Mouse (Mus musculus) limb, embryonic 11.5 days (tissue): Measurements from ENCODE around the gene Pgpep1. TPM values are rescaled to one million over a fixed set of nuclear protein-coding genes. Genes with fewer than 3 reads are reported as not detected.

Experiments used
- ATAC-seq: fragments of 200-750 bp; cut with Nextera tagmentation; 2 replicates; pipeline ENCODE4 v1.8.0; 2017; ENCODE audit warnings: low read depth; ENCODE audit not compliant: insufficient number of reproducible peaks, low FRiP score, low TSS enrichment
- DNase-seq: peaks from one replicate; pipeline ENCODE4 v3.0.0-alpha.2; 2015; ENCODE audit warnings: low spot score
- H3K27ac ChIP-seq: fragments of 300-500 bp; sonication (generic); replicated peaks from 2 replicates; pipeline ENCODE4 v1.5.1; 2014; ENCODE audit warnings: low read depth, mild to moderate bottlenecking, low read length
- H3K27me3 ChIP-seq: fragments of 300-500 bp; sonication (generic); 2 replicates; pipeline ENCODE4 v1.6.1; 2014; ENCODE audit warnings: mild to moderate bottlenecking, low read length, mixed read lengths; ENCODE audit not compliant: control insufficient read depth, insufficient read depth
- H3K36me3 ChIP-seq: fragments of 300-500 bp; sonication (generic); 2 replicates; pipeline ENCODE4 v1.6.1; 2014; ENCODE audit warnings: mild to moderate bottlenecking, low read length, moderate library complexity, mixed read lengths; ENCODE audit not compliant: control insufficient read depth, insufficient read depth
- H3K4me1 ChIP-seq: fragments of 300-500 bp; sonication (generic); 2 replicates; pipeline ENCODE4 v1.6.1; 2014; ENCODE audit warnings: low read length, mixed read lengths; ENCODE audit not compliant: control insufficient read depth, insufficient read depth
- H3K4me2 ChIP-seq: fragments of 300-500 bp; sonication (generic); 2 replicates; pipeline ENCODE4 v1.6.1; 2014; ENCODE audit warnings: low read depth, mild to moderate bottlenecking, moderate library complexity; ENCODE audit not compliant: severe bottlenecking
- H3K4me3 ChIP-seq: fragments of 300-500 bp; sonication (generic); 2 replicates; pipeline ENCODE4 v1.5.1; 2014; ENCODE audit warnings: low read depth, low read length
- H3K9ac ChIP-seq: fragments of 300-500 bp; sonication (generic); 2 replicates; pipeline ENCODE4 v1.6.1; 2014; ENCODE audit warnings: mild to moderate bottlenecking, low read length
- H3K9me3 ChIP-seq: fragments of 300-500 bp; sonication (generic); 2 replicates; pipeline ENCODE4 v1.6.1; 2016; ENCODE audit warnings: low read length; ENCODE audit not compliant: control insufficient read depth
- WGBS: fragments of 180-500 bp; shearing (Covaris S2); extraction: QIAGEN DNeasy Blood & Tissue Kit; methylation state at CpG from one replicate; pipeline ENCODE4 v1.1.7; 2014; 5-methylcytosine and 5-hydroxymethylcytosine counted together
- polyA plus RNA-seq: library from polyadenylated mRNA; unstranded; fragments of >200 nt; fragmentation: Nextera tagmentation; extraction: Ambion mirVana; gene quantifications from 2 replicates; pipeline ENCODE4 v1.2.1, GENCODE M21; 2014

Pgpep1 gene
- polyA plus RNA-seq, 1 experiment from 2014 or later, result 59.4 TPM

DNA sequence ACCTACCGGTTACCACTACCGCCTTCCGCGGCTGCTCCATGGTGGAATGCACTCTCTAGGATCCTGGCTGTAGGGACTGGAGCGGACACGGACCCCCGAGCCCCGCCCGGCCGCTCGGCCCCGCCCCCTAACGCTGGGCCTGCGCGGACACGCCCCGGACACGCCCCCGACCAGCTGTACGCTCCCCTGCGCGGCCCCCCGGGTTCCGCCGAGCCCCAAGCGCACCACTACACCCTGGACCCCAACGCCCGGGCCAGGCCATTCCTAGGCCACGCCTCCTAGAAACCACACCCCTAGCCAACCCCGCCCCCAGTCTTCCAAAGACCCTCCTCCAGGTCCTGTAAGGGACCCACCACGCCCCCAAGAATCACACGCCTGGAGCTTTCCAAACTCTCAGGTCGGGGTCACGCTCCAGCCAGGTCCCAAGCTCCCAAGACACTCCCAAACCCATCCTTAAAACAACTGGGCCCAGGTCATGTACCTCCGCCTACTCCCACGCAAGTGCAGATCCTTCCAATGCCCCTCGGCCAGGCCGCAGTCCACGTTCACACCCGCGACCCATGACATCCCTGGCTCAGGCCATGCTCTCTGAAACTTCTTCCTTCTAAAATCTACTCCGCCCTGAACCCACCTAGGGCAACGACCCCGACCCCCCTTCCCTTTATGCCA lies 450 bp downstream of the Pgpep1 start:
- H3K4me1 ChIP-seq, result peaks cover 13% of the 10 kb centered on the region; the same call in 1 of the 2 replicates
- no peaks in the 10 kb centered on the region for H3K36me3 ChIP-seq
- ATAC-seq (peak; percentile 96), DNase-seq (peak; percentile 99)
- peak overlapping the region; percentile 72 for H3K9ac ChIP-seq
- peak overlapping the region; percentile 79 for H3K27ac ChIP-seq
- WGBS, result 2% methylated on average over 43 of the region's 44 CpGs
- H3K4me3 ChIP-seq, result peak overlapping the region; percentile 68
- no peaks in the 10 kb centered on the region; the same call in 1 of the 2 replicates for H3K27me3 ChIP-seq
- peak overlapping the region; percentile 92 for H3K4me2 ChIP-seq
- H3K9me3 ChIP-seq, result no peaks in the 10 kb centered on the region

DNA sequence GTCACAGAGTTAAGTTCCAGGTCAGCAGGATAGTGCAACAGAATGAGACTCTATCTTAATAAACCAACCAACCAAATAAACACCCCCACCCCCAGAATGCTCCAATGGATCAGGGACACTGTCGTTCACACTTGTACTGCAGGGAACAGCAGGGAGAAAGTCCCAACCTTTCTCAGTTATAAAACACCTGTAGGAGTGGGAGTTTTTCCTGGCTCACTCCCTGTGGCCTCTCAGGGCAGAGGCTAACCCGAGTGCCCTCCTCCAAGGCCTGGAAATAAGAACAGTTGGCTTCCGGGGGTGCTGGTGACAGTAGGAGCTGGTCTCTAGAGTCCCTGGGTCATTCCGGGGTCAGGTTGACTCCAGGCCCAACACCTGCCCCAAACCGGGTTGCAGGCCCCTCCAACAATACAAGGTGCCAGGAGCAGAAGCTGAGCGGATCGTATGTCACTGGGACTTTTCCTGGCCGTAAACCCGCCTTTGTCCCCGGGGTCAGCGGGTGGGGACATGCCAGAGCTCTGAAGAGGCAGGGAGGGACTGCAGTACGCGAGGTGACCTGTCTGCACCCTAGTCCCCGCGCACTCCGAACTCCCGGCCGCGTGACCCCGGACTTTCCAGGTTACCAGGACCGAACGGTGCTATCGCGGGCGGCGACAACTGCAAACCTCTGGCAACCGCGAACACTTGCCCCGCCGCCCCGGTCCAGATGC lies 1.1 kb downstream of the Pgpep1 start:
- WGBS, result 2% methylated on average over 31 of the region's 31 CpGs
- Histone ChIP-seq H3K36me3 (no peaks in the 10 kb centered on the region), H3K9ac (peak overlapping the region; percentile 72), H3K4me2 (peak overlapping the region; percentile 92), H3K9me3 (no peaks in the 10 kb centered on the region), H3K4me1 (peaks cover 13% of the 10 kb centered on the region; the same call in 1 of the 2 replicates), H3K27me3 (no peaks in the 10 kb centered on the region; the same call in 1 of the 2 replicates), H3K27ac (peak overlapping the region; percentile 79), H3K4me3 (peak overlapping the region; percentile 68)
- ATAC-seq, result peak; percentile 58
- no peak for DNase-seq

DNA sequence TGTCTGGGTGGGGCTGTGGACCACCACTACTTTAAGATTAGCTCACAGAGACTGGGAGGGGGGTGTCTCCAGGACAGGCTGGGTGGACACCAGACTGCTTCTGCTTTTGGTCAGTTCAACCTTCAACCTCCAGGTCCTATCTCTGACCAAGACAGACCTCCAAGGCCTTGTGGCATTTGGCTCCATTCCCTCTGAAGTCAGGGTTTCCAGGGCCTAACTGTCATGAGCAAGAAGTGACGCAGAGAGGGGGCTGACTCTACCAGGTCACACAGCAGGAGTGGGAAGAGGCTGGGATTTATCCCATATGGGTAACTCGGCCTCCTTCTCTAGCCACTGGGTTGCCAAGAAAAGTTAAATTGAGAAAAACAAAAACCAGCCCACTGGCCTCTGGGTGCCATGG lies 2.4 kb downstream of the Pgpep1 start:
- no peak overlapping the region for H3K4me3 ChIP-seq
- no peak overlapping the region; the same call in 1 of the 2 replicates for H3K4me2 ChIP-seq
- H3K27me3 ChIP-seq, result no peaks in the 10 kb centered on the region; the same call in 1 of the 2 replicates
- H3K36me3 ChIP-seq, result no peaks in the 10 kb centered on the region
- ATAC-seq (no peak), DNase-seq (no peak)
- 89% methylated on average over 2 of the region's 2 CpGs for WGBS
- H3K9ac ChIP-seq, result no peak overlapping the region
- no peaks in the 10 kb centered on the region for H3K9me3 ChIP-seq
- H3K4me1 ChIP-seq, result peaks cover 13% of the 10 kb centered on the region; the same call in 1 of the 2 replicates
- no peak overlapping the region for H3K27ac ChIP-seq

DNA sequence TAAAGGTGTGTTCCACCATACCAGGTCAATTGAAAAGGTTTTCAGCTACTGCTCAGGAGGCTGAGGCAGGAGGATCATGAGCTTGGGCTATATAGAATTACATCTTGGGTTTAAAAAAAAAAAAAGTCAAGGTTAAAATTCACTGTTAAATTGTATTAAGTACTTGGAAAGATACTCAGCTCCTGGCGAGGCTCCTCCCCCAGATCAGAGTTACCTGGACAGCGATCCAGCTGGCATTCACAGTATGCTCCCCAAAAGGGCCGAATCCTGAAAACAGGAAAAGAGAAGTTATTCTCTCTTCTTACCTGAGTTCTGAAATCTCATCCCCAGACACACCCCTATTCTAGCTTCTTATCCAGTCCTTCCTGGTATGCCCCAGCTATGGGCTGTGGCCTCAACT lies 3.0 kb downstream of the Pgpep1 start:
- H3K4me2 ChIP-seq, result no peak overlapping the region
- H3K9ac ChIP-seq, result no peak overlapping the region
- WGBS, result 84% methylated on average over 3 of the region's 3 CpGs

DNA sequence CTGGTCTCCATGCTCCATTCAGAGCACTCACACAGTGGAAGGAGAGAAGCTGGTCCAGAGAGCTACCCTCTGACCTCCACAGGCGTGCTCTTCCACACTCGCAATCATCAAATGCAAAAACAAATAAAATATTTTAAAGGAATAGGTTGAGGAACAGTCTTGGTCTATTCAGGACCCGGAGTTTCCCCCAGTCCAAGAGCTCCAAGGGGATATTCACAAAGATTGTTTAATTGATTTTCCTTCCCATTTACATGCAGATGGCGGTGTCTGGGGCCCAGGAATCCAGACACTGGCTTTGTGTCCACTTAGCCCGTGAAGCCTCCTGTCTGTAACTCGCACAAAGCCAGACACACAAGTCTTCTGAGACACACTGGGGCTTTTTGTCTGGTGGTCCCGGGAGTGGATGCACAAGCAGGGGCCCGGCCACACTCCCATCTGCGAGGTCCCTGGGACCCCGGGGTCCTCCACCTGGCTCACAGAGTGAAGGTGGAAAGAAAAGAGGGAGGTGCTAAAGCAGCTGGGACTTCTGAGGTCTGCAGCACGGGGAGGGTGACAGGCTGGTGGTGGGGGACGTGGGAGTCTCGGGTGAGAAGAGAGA lies 3.9 kb downstream of the Pgpep1 start:
- H3K4me1 ChIP-seq, result peaks cover 13% of the 10 kb centered on the region; the same call in 1 of the 2 replicates
- H3K4me2 ChIP-seq, result no peak overlapping the region
- H3K27me3 ChIP-seq, result no peaks in the 10 kb centered on the region; the same call in 1 of the 2 replicates
- no peak overlapping the region for H3K9ac ChIP-seq
- WGBS, result 80% methylated on average over 13 of the region's 13 CpGs
- ATAC-seq, result no peak
- no peaks in the 10 kb centered on the region; the same call in 1 of the 2 replicates for H3K36me3 ChIP-seq
- no peaks in the 10 kb centered on the region for H3K9me3 ChIP-seq
- H3K4me3 ChIP-seq, result no peak overlapping the region
- H3K27ac ChIP-seq, result peak overlapping the region; percentile 36; the same call in 1 of the 2 replicates
- no peak for DNase-seq

More for the DNA sequence above, 3.0 kb downstream of the Pgpep1 start:
- H3K9me3 ChIP-seq, result no peaks in the 10 kb centered on the region
- no peak overlapping the region for H3K27ac ChIP-seq
- no peak overlapping the region for H3K4me3 ChIP-seq
- DNase-seq (no peak), ATAC-seq (no peak)
- no peaks in the 10 kb centered on the region for H3K36me3 ChIP-seq
- H3K4me1 ChIP-seq, result peaks cover 13% of the 10 kb centered on the region; the same call in 1 of the 2 replicates
- H3K27me3 ChIP-seq, result no peaks in the 10 kb centered on the region; the same call in 1 of the 2 replicates

DNA sequence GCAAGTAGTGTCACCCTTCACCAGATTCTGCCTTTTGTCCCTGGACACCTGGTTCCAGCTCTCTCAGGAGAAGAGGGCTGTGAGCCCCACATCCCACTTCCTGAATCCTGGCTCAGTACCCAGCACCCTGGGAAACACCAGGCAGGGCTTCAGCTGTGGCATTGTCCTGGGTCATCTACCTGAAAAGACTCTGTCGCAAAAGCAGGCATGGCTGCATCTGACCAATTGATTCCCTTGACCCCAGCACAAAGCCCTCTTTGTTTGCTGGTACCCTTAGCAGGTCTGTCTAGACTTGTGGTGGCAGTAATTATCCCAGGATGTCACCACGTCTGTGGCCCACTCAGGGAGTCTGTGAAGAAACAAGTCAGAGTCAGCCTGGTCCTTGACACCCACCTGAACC lies 4.7 kb downstream of the Pgpep1 start:
- Histone ChIP-seq H3K36me3 (no peaks in the 10 kb centered on the region; the same call in 1 of the 2 replicates), H3K4me3 (no peak overlapping the region), H3K27ac (no peak overlapping the region; the same call in 1 of the 2 replicates), H3K4me2 (no peak overlapping the region), H3K4me1 (peaks cover 13% of the 10 kb centered on the region; the same call in 1 of the 2 replicates), H3K9me3 (no peaks in the 10 kb centered on the region), H3K9ac (no peak overlapping the region), H3K27me3 (no peaks in the 10 kb centered on the region; the same call in 1 of the 2 replicates)
- DNase-seq, result no peak
- no peak for ATAC-seq
- 60% methylated on average over 2 of the region's 2 CpGs for WGBS

DNA sequence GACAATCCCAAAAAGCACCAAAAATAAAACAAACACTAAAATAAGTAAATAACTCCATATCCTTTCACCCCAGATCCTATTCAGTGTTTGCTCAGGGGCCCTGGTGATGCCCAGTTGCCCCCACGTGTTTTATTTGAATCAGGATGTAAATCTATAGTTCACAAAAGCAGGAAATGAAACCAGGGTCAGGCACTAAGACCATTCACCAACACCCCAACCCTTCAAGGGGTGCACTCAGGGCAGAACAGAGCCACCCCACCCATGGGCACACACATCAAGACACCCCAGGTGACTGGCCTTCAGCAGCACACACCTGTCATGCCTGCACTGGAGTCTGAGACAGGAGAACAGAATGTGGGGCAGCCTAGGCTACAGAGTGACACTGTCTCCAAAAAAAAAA lies 6.1 kb downstream of the Pgpep1 start:
- Histone ChIP-seq H3K4me3 (no peak overlapping the region), H3K36me3 (peaks cover 4% of the 10 kb centered on the region; the same call in 1 of the 2 replicates), H3K27ac (no peak overlapping the region), H3K4me2 (no peak overlapping the region), H3K27me3 (no peaks in the 10 kb centered on the region; the same call in 1 of the 2 replicates), H3K9me3 (no peaks in the 10 kb centered on the region), H3K4me1 (peaks cover 10% of the 10 kb centered on the region; the same call in 1 of the 2 replicates), H3K9ac (no peak overlapping the region)
- 69% methylated on average over 1 of the region's 1 CpGs for WGBS
- DNase-seq (no peak), ATAC-seq (no peak)

DNA sequence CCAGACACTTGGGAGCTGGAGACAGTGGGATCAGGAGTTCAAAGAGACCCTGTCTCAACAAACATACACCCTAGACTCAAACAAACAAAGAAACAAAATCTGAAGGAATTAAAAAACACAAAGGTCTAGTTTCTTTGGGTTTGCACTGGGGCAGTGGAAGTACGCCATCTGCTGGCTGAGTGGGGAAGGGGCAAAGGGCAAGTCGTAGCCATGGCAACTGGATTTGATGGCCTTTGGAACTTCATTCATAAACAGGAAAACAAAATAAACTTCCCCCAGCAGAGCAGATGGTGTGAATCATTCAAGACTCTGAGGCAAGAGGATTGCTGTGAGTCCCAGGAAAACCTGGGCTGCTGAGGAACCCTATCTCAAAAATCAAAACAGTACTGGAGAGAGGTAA lies 7.0 kb downstream of the Pgpep1 start:
- ATAC-seq (no peak), DNase-seq (peak; percentile 53)
- no peak overlapping the region for H3K4me3 ChIP-seq
- H3K4me2 ChIP-seq, result no peak overlapping the region
- no peaks in the 10 kb centered on the region; the same call in 1 of the 2 replicates for H3K27me3 ChIP-seq
- H3K27ac ChIP-seq, result no peak overlapping the region
- 0 out of 2 replicates have a peak, but pooled peaks cover 3% of the 10 kb centered on the region for H3K4me1 ChIP-seq
- no peaks in the 10 kb centered on the region for H3K9me3 ChIP-seq
- no peak overlapping the region for H3K9ac ChIP-seq
- 62% methylated on average over 2 of the region's 2 CpGs for WGBS
- H3K36me3 ChIP-seq, result peaks cover 4% of the 10 kb centered on the region; the same call in 1 of the 2 replicates
